Mouse (Mus musculus) cerebellum, adult (tissue): Measurements from ENCODE around the gene Zfp326.
A peak's percentile ranks its signal among the peaks of the same experiment; 100 is the strongest.
"Not testable (repeated sequence)": the region's sequence is repeated elsewhere in the genome, so short reads cannot be mapped to it uniquely, and the experiment has no call there.

Experiments
- ATAC-seq: cut with Nextera tagmentation; 2 replicates; pipeline ENCODE4 v1.9.2; 2017; ENCODE audit warnings: mild to moderate bottlenecking, moderate library complexity, mixed read lengths; ENCODE audit not compliant: insufficient number of reproducible peaks, low FRiP score, low TSS enrichment

Gene Zfp326

DNA sequence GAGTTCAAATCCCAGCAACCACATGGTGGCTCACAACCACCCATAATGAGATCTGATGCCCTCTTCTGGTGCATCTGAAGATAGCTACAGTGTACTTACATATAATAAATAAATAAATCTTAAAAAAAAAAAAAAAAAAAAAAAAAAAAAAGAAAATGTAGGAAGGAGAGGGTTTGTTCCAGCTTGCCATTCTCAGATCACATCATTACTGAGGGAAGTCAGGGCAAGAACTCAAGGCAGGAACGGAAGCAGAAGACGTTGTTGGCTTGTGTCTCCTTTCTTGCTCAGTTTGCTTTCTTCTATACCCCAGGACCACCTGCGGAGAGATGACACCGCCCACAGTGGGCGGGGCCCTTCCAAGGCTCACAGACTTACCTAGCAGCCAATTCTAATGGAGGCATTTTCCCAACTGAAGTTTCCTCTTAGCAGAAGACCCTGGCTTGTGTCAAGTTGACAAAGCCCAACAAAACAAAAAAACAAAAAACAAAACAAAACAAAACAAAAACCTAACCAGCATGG, 11.2 kb upstream of the Zfp326 start:
- ATAC-seq: not testable (repeated sequence)

- ATAC-seq: no peak
Measured at GRCm38 (mm10) chr5:105867427-105867826, 8.9 kb upstream of the Zfp326 start.

GRCm38 (mm10) chr5:105867841-105868447, 8.4 kb upstream of the Zfp326 start:
- no peak for ATAC-seq

DNA sequence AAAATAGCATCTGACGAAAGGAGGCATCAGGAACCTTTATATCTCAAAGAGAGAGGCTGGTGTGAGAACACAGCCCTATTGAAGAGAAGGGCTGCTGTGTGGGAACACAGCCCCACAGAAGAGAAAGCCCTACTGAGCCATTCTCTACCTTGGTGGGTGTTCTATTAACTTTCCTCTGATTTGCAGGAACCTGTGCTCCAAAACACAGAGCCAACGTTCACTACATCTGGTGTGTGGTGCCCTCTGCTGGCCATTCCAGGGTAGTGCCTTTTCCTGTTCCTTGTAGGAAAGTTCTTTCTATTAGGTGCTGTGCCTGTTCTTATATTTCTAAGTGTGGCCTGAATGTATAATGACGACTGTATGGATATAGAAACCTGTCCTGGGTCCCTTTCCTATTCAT, 7.8 kb upstream of the Zfp326 start:
- ATAC-seq: peak; percentile 78

DNA sequence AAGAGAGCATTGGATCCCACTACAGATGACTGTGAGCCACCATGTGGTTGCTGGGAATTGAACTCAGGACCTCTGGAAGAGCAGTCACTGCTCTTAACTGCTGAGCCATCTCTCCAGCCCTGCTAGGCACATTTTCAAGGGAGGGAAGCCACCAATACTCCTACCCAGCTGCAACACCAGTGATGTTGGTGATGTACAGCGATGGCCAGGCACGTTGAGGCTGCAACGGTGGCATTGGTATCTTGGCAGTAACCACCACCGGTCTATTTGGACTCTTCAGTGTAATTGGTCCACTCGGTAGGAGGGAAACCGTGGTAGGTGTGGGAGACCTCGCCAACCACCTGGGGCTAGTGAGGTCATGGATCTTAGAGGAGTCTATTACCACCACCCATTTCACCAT, 6.6 kb upstream of the Zfp326 start:
- no peak for ATAC-seq

GRCm38 (mm10) chr5:105871140-105871539, 5.2 kb upstream of the Zfp326 start:
- ATAC-seq: no peak

DNA sequence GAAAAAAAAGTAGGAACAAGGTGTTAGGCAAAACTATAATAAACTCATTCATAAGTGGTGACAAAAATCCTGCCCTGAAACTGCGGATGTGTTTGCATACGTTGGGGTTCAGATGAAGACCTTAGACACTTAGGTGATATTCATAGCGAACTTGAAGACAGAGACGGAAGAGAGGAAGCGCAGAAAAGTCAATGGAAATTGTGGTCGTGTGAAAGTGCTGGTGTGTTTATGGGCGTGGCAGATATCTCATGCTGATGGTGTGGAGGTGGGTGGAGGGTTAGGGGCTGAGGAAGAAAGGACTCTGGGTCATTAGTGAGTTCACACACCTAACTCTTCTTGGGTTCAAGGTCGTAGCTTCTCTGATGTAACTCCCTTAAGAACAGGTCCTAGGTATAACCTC, 4.2 kb upstream of the Zfp326 start:
- no peak for ATAC-seq

GRCm38 (mm10) chr5:105872916-105873315, 3.4 kb upstream of the Zfp326 start:
- ATAC-seq: no peak

GRCm38 (mm10) chr5:105873774-105874173, 2.6 kb upstream of the Zfp326 start:
- ATAC-seq: no peak

DNA sequence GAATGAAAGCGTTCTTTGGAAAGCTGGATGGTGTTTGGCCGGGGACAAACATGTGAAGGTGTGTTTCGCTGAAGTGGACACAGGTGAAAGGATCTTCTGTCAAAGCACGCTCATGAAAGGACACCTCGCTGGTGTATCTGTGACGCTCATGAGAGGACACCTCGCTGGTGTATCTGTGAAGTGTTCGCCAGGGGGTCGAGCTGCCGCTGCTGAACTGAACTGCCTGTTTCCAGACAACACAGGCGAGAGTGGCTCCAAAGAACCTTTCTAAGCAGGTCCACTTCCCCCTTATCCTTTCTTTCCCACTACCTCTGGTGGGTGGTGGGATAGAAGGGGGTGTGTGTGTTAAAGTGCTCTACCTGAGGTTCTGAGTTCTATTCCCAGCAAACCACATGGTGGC, 1.9 kb upstream of the Zfp326 start:
- ATAC-seq: no peak

DNA sequence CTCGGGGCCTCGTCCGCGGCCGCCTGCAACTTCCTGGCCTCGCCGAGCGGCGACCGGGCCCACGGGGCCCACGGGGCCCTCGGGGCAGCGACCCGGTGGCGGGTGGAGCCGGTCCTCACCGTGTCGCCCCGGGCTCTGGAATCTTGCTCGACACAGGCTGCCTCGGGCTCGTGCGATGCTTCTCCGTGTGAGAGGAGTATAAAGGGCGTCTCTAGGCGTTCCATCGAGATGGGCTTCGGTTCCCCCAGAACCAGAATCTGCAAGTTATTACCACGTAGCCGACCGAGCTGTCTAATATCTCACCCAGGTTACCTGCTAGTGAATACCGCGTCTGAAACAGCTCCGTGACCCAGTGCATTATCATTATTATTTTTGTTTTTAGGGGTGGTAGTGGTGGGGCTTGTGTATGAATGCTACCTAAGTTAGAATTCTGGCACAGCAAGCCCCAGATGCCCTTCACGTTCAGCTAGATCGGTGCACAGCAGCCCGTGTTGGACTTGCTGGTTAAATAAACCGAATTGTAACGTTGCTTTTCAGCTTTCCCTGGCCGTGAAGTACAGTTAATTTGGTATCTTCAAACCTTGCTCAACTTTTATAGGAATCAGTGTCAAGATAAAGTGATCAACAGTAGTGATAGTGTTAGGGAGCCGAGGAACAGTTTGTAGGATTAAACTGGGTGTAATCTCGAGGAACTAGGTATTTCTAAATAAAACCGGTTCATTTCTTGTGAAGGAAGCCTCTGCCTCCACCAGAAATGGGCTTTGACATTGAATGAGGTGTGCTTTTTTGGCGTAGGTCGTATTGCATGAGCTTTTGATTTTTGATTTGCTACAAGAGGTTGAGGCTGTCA, 785 bp downstream of the Zfp326 start:
- ATAC-seq: no peak

- no peak for ATAC-seq
Measured at GRCm38 (mm10) chr5:105887317-105887716, 11.0 kb downstream of the Zfp326 start.

GRCm38 (mm10) chr5:105898161-105898560, 21.8 kb downstream of the Zfp326 start:
- ATAC-seq: no peak

DNA sequence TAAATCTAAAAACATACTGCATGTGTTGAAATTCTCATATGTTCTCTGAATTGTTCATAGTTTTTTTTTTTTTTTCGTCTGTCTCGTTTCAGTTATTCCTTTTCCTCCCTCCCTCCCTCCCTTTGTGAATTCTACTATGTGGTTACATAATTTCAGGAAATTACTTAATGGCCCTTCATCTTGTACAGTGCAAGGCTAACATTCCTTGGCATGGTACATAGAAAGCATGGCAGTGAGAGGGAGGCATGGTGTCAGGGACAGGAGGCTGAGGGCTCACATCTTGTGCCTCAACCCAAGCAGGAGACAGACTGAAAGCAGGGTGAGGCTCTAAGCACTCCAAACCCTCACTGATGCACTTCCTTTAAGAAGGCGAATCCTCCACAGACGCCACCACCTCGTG, 32.8 kb downstream of the Zfp326 start:
- no peak for ATAC-seq

DNA sequence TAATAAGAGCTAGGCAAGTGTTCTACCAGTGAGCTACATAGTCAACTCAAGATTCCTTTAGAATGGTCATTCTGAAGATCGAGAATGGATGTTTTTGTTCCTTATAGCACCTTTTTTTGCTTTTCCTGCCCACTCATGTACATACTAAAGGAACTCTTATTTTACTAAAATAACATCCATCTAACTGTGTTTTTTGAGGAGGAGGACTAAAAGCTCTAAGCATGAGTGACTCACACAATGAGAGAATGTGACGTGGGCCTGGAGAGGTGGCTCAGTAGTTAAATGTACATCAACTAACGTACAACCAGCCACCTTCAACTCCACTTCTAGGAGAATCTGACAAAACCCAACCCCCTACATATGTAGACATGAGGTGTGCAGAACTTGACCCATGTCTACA, 33.3 kb downstream of the Zfp326 start:
- ATAC-seq: no peak

DNA sequence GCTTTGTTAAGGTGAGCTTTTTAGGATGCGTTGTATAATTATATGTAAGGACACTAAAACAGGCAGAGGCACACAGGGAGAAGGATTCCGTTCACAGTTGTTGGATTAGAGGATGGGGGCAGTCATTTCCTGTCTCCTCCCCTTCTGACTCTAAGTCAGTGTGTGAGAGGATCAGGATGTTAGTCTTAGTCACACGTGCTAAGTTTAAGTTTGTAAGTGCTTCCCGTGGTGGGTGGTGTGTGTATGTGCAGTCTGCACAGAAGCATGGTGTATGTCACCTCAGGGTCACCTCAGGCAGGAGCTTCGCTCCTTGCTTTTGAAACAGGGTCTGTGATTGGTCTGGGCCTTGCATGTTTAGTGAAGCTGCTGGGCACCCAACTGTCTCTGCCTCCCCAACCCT, 35.1 kb downstream of the Zfp326 start:
- no peak for ATAC-seq

- ATAC-seq: no peak
Measured at GRCm38 (mm10) chr5:105917398-105917797, 41.0 kb downstream of the Zfp326 start.

GRCm38 (mm10) chr5:105918289-105918688, 41.9 kb downstream of the Zfp326 start:
- ATAC-seq: no peak

GRCm38 (mm10) chr5:105922818-105923487, 46.6 kb downstream of the Zfp326 start:
- no peak for ATAC-seq

DNA sequence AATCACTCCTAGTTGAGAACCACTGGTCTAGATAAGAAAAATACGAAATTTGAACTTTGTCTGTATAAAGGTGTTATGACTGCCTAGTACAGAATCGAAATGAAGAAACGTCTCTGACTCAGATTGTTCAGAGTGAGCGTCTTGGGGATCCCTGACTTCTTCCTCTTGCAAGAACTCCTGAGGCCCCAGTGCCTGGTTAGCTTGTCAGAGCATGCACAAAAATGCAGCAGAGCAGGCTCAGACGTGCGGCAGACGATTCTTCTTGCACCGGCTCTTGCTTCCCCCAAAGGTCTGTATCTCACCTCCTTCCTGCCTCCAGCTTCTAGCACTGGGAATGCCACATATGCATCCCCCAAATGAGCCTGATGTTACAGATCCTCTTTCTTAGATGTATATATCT, 48.0 kb downstream of the Zfp326 start:
- ATAC-seq: no peak

- ATAC-seq: no peak
Measured at GRCm38 (mm10) chr5:105925568-105926255, 49.3 kb downstream of the Zfp326 start.
